Comparison of ENCODE assay signal across 43 mouse cellular contexts in genomic region chr7:27324161-27324560, GRCm38 (mm10). TPM values are rescaled to one million over a fixed set of nuclear protein-coding genes. Genes with fewer than 3 reads are reported as not detected.
"Had no signal": no experiment of that assay in that cellular context is flagged by ENCODE, and none has a peak within 500 bp of the region (broad histone marks: within the 10 kb centered on the region; RNA-seq: fewer than 3 reads in every experiment).

No protein-coding gene starts in this region.

- H3K4me2 ChIP-seq: limb, embryonic 13.5 days; limb, embryonic 15.5 days; liver, embryonic 11.5 days; liver, embryonic 12.5 days; liver, embryonic 13.5 days; liver, embryonic 15.5 days; midbrain, embryonic 11.5 days; midbrain, embryonic 12.5 days; midbrain, embryonic 13.5 days had no signal

- H3K27ac ChIP-seq: limb, embryonic 10.5 days; limb, embryonic 12.5 days; limb, embryonic 13.5 days; limb, embryonic 15.5 days; liver, embryonic 12.5 days; liver, embryonic 13.5 days; liver, embryonic 14.5 days; liver, embryonic 15.5 days; lung, embryonic 15.5 days; macrophage; midbrain, embryonic 10.5 days; midbrain, embryonic 12.5 days; midbrain, embryonic 13.5 days; midbrain, embryonic 15.5 days had no signal

- H3K9me3 ChIP-seq: limb, embryonic 10.5 days; limb, embryonic 12.5 days; limb, embryonic 13.5 days; limb, embryonic 15.5 days; liver, embryonic 12.5 days; liver, embryonic 13.5 days; liver, embryonic 15.5 days; lung, embryonic 15.5 days; midbrain, embryonic 10.5 days; midbrain, embryonic 12.5 days; midbrain, embryonic 13.5 days; midbrain, embryonic 15.5 days had no signal

- DNase-seq: left cerebral cortex, postnatal 4 days; liver; liver, embryonic 13.5 days; lung, adult 18-20 months; lung, adult 2 months; lung, embryonic 14.5 days; lung, postnatal 10 days; lung, postnatal 14 days; lung, postnatal 36 days; lung, postnatal 4 days; midbrain, embryonic 14.5 days had no signal

- H3K36me3 ChIP-seq: limb, embryonic 12.5 days; liver, embryonic 12.5 days; liver, embryonic 13.5 days; liver, embryonic 15.5 days; midbrain, embryonic 10.5 days; midbrain, embryonic 12.5 days; midbrain, embryonic 13.5 days; midbrain, embryonic 15.5 days had no signal

- ATAC-seq: liver, embryonic 12.5 days; liver, postnatal 0 days; lung, postnatal 0 days; midbrain, embryonic 13.5 days; midbrain, embryonic 15.5 days; midbrain, embryonic 16.5 days had no signal

- H3K9ac ChIP-seq: limb, embryonic 12.5 days; limb, embryonic 13.5 days; limb, embryonic 15.5 days; liver, embryonic 12.5 days; liver, embryonic 13.5 days; liver, embryonic 14.5 days; liver, embryonic 15.5 days; liver, postnatal 0 days; lung, embryonic 14.5 days; lung, embryonic 15.5 days; midbrain, embryonic 12.5 days; midbrain, embryonic 13.5 days; midbrain, embryonic 15.5 days had no signal

- H3K4me3 ChIP-seq: limb, embryonic 12.5 days; limb, embryonic 13.5 days; limb, embryonic 15.5 days; liver, embryonic 12.5 days; liver, embryonic 13.5 days; liver, embryonic 15.5 days; lung, embryonic 15.5 days; megakaryocyte, embryonic 14.5 days; midbrain, embryonic 12.5 days; midbrain, embryonic 13.5 days; midbrain, embryonic 15.5 days; myocyte had no signal

RNA-seq across cellular contexts. Expression of gene Ltbp4, which starts 13.3 kb away (rescaled TPM):
- total RNA-seq: megakaryocyte, adult 5-6 weeks; monocyte, adult 5-6 weeks had no signal
- polyA plus RNA-seq: macrophage had no signal

RNA-seq across cellular contexts. Expression of gene Gm20479, which starts 33.1 kb away (rescaled TPM):
- total RNA-seq: left cerebral cortex, adult 8-10 months; left cerebral cortex, postnatal 10 days; left cerebral cortex, postnatal 14 days; left cerebral cortex, postnatal 25 days; left cerebral cortex, postnatal 36 days; left cerebral cortex, postnatal 4 days; liver, adult 2 months; megakaryocyte progenitor cell, adult 5-6 weeks; megakaryocyte, adult 5-6 weeks; megakaryocyte-erythroid progenitor cell, adult 5-6 weeks; midbrain, postnatal 0 days; monocyte, adult 5-6 weeks had no signal
- polyA plus RNA-seq: limb, embryonic 10.5 days; limb, embryonic 12.5 days; limb, embryonic 13.5 days; limb, embryonic 14.5 days; liver, adult 2 months; liver, embryonic 12.5 days; liver, postnatal 0 days; lung, adult 2 months; lung, postnatal 0 days; macrophage; midbrain, embryonic 11.5 days; midbrain, embryonic 13.5 days; midbrain, embryonic 14.5 days; midbrain, embryonic 15.5 days; midbrain, embryonic 16.5 days; midbrain, postnatal 0 days had no signal
